Mouse (Mus musculus) neural tube, embryonic 12.5 days (tissue): ENCODE measurements around the gene D16Ertd472e. TPM values are rescaled to one million over a fixed set of nuclear protein-coding genes. Genes with fewer than 3 reads are reported as not detected.
"Not testable (repeated sequence)": the region's sequence is repeated elsewhere in the genome, so short reads cannot be mapped to it uniquely, and the experiment has no call there.

ENCODE experiments used
- ATAC-seq: fragments of 200-750 bp; cut with Nextera tagmentation; 2 replicates; pipeline ENCODE4 v1.8.0; 2017; ENCODE audit warnings: low read depth, mild to moderate bottlenecking, moderate TSS enrichment, moderate library complexity; ENCODE audit not compliant: low FRiP score
- H3K27ac ChIP-seq: fragments of 300-500 bp; sonication (generic); 2 replicates; pipeline ENCODE4 v1.5.1; 2016
- H3K27me3 ChIP-seq: fragments of 300-500 bp; sonication (generic); replicated peaks from 2 replicates; pipeline ENCODE4 v1.6.1; 2016; ENCODE audit warnings: mild to moderate bottlenecking
- H3K36me3 ChIP-seq: fragments of 300-500 bp; sonication (generic); 2 replicates; pipeline ENCODE4 v1.6.1; 2016; ENCODE audit warnings: mild to moderate bottlenecking
- H3K4me1 ChIP-seq: fragments of 300-500 bp; sonication (generic); 2 replicates; pipeline ENCODE4 v1.6.1; 2016
- H3K4me2 ChIP-seq: fragments of 300-500 bp; sonication (generic); replicated peaks from 2 replicates; pipeline ENCODE4 v1.6.1; 2016; ENCODE audit warnings: mild to moderate bottlenecking
- H3K4me3 ChIP-seq: fragments of 300-500 bp; sonication (generic); 2 replicates; pipeline ENCODE4 v1.5.1; 2016
- H3K9ac ChIP-seq: fragments of 300-500 bp; sonication (generic); 2 replicates; pipeline ENCODE4 v1.6.1; 2016; ENCODE audit warnings: mild to moderate bottlenecking
- H3K9me3 ChIP-seq: fragments of 300-500 bp; sonication (generic); 2 replicates; pipeline ENCODE4 v1.6.1; 2016; ENCODE audit warnings: mild to moderate bottlenecking
- WGBS: fragments of 180-500 bp; shearing (Covaris S2); methylation state at CpG from one replicate; pipeline ENCODE4 v1.1.7; 2016; 5-methylcytosine and 5-hydroxymethylcytosine counted together
- polyA plus RNA-seq: library from polyadenylated mRNA; unstranded; fragments of >200 nt; fragmentation: Nextera tagmentation; extraction: Ambion mirVana; gene quantifications from 2 replicates; pipeline ENCODE4 v1.2.1, GENCODE M21; 2016

Gene D16Ertd472e
- polyA plus RNA-seq, 1 experiment from 2014 or later = 14.5 TPM

DNA sequence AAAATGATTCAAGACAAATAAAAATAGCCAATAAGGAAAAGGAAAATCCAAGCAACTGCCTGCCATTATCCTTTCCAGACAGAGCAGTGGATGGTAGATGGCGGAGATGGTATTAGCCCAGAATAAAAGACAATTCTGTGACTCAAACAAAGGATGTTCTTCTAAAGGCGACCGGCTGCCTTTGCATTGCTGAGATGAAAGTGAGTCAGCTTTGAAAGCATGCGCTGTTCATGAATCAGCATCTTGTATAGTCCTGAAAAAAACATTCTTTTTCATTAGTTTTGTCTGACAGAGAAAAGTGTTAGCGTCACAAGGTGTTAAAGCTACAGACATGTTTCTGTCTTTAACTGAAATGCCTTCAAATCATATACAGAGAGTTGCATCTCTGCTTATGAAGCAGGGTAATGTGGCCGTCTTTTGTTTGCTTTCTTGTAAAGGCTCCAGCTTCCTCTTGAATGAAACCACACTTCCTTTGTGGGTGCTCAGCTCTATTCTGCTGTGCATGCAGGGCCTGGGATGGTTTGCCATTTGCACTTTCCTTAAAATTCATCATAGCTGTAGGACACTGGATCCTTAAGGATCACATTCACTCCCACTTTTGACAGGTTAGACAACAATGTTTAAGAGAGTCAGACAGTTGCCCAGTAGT, 44.4 kb downstream of the D16Ertd472e start:
- Histone ChIP-seq H3K4me3 (no peak overlapping the region), H3K36me3 (no peaks in the 10 kb centered on the region), H3K27ac (no peak overlapping the region), H3K9me3 (no peaks in the 10 kb centered on the region), H3K4me2 (no peak overlapping the region), H3K9ac (no peak overlapping the region), H3K27me3 (no peaks in the 10 kb centered on the region), H3K4me1 (no peaks in the 10 kb centered on the region)
- ATAC-seq = no peak
- 52% methylated on average over 6 of the region's 6 CpGs for WGBS

- 84% methylated on average over 4 of the region's 4 CpGs for WGBS
- H3K9me3 ChIP-seq = no peaks in the 10 kb centered on the region
- no peak overlapping the region for H3K4me2 ChIP-seq
- no peaks in the 10 kb centered on the region for H3K36me3 ChIP-seq
- no peak overlapping the region for H3K27ac ChIP-seq
- H3K4me3 ChIP-seq = no peak overlapping the region
- no peak for ATAC-seq
- H3K9ac ChIP-seq = no peak overlapping the region
- H3K4me1 ChIP-seq = no peaks in the 10 kb centered on the region
- H3K27me3 ChIP-seq = no peaks in the 10 kb centered on the region
Observed at GRCm38 (mm10) chr16:78522974-78523373, 53.5 kb downstream of the D16Ertd472e start.

DNA sequence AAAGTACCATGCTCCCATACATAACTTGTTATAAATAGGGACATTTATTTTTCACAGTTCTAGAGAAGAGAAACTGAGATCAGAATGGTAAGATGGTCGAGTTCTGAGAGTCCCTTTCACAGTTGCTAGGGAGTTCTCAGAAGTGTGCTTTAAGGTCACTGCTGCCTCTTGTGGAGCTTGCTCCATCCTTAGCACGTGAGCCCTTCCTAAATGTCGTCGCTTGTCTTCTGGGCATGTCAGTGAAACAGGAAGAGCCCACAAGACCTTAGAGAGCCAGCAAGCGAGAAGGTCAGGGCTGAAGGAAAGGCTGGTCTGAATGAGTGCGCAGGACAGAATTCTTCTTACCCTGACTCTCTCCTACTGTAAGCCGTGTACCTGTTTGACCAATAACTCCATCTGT, 57.8 kb downstream of the D16Ertd472e start:
- Histone ChIP-seq H3K4me1 (no peaks in the 10 kb centered on the region), H3K4me2 (no peak overlapping the region), H3K36me3 (no peaks in the 10 kb centered on the region), H3K9me3 (no peaks in the 10 kb centered on the region), H3K27ac (no peak overlapping the region), H3K27me3 (no peaks in the 10 kb centered on the region), H3K9ac (no peak overlapping the region), H3K4me3 (no peak overlapping the region)
- 76% methylated on average over 7 of the region's 7 CpGs for WGBS
- no peak for ATAC-seq

DNA sequence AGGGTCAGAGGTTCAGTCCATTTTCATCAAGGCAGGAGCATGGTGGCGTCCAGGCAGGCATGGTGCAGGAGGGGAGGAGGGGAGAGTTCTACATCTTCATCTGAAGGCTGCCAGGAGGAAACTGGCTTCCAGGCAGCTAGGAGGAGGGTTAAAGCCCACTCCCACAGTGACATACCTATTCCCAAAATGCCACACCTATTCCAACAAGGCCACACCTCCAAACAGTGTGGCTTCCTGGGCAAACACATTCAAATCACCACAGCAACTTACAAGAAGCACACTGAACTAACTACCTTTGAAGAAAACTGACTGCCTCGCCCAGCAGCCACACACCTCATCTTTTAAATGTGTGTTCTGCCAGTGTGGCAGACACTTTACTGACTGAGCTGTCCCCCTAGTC, 59.3 kb downstream of the D16Ertd472e start:
- H3K9ac ChIP-seq = no peak overlapping the region
- ATAC-seq = no peak
- 80% methylated on average over 2 of the region's 2 CpGs for WGBS

DNA sequence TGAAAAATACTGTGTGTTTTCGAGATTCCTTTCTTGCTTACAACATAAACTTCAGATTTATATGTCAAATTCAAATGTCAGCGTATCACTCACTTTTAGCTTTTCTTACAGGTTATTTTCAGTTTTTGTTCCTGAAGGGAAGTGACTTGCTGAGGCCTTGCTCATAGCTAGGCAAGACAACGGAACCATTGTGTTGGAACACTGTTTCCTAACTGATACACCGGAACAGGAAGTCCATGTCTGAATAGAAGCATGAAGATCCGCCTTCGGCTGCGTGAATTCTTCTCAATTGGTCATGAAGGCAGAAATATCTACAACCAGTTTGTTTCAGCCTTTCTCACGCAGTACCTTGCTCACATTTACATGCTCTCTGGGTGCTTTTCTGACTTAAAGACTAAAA, 65.0 kb downstream of the D16Ertd472e start:
- ATAC-seq = no peak
- no peaks in the 10 kb centered on the region for H3K9me3 ChIP-seq
- 88% methylated on average over 8 of the region's 8 CpGs for WGBS

More for the DNA sequence above, 59.3 kb downstream of the D16Ertd472e start:
- Histone ChIP-seq H3K4me3 (no peak overlapping the region), H3K4me1 (no peaks in the 10 kb centered on the region), H3K27ac (no peak overlapping the region), H3K9me3 (no peaks in the 10 kb centered on the region), H3K4me2 (no peak overlapping the region), H3K36me3 (no peaks in the 10 kb centered on the region), H3K27me3 (no peaks in the 10 kb centered on the region)

GRCm38 (mm10) chr16:78502492-78502891, 74.0 kb downstream of the D16Ertd472e start:
- 95% methylated on average over 9 of the region's 9 CpGs for WGBS
- no peak overlapping the region for H3K4me3 ChIP-seq
- H3K4me2 ChIP-seq = no peak overlapping the region
- no peaks in the 10 kb centered on the region for H3K27me3 ChIP-seq
- no peaks in the 10 kb centered on the region for H3K36me3 ChIP-seq
- no peaks in the 10 kb centered on the region for H3K9me3 ChIP-seq
- no peak overlapping the region for H3K27ac ChIP-seq
- no peak for ATAC-seq
- no peaks in the 10 kb centered on the region for H3K4me1 ChIP-seq
- H3K9ac ChIP-seq = no peak overlapping the region

More for the DNA sequence above, 65.0 kb downstream of the D16Ertd472e start:
- no peaks in the 10 kb centered on the region for H3K4me1 ChIP-seq
- H3K36me3 ChIP-seq = no peaks in the 10 kb centered on the region
- no peak overlapping the region for H3K27ac ChIP-seq
- no peak overlapping the region for H3K9ac ChIP-seq
- no peak overlapping the region for H3K4me2 ChIP-seq
- H3K27me3 ChIP-seq = no peaks in the 10 kb centered on the region
- no peak overlapping the region for H3K4me3 ChIP-seq

GRCm38 (mm10) chr16:78492696-78493095, 83.8 kb downstream of the D16Ertd472e start:
- not testable (repeated sequence) for H3K36me3 ChIP-seq, H3K4me3 ChIP-seq, H3K4me2 ChIP-seq, ATAC-seq, H3K4me1 ChIP-seq, H3K27me3 ChIP-seq, H3K9ac ChIP-seq, H3K9me3 ChIP-seq, H3K27ac ChIP-seq
- WGBS = 95% methylated on average over 12 of the region's 12 CpGs

- Histone ChIP-seq H3K36me3 (no peaks in the 10 kb centered on the region), H3K4me1 (no peaks in the 10 kb centered on the region), H3K27ac (no peak overlapping the region), H3K9ac (no peak overlapping the region), H3K4me2 (no peak overlapping the region), H3K27me3 (no peaks in the 10 kb centered on the region), H3K4me3 (no peak overlapping the region), H3K9me3 (no peaks in the 10 kb centered on the region)
- no peak for ATAC-seq
- WGBS = 60% methylated on average over 5 of the region's 5 CpGs
Observed at GRCm38 (mm10) chr16:78490779-78491178, 85.7 kb downstream of the D16Ertd472e start.

Other genes with a start within 250 kb of the D16Ertd472e start
- 35.8 and 37.6 TPM in 2 replicates for gene Btg3, start 199.5 kb downstream of the D16Ertd472e start, polyA plus RNA-seq